Mouse (Mus musculus) hindbrain, postnatal 0 days (tissue): ENCODE results near the gene Ifnz. TPM values are rescaled to one million over a fixed set of nuclear protein-coding genes. Genes with fewer than 3 reads are reported as not detected.
"Not testable (repeated sequence)": the region's sequence is repeated elsewhere in the genome, so short reads cannot be mapped to it uniquely, and the experiment has no call there.

Source experiments
- ATAC-seq: fragments of 200-750 bp; cut with Nextera tagmentation; 2 replicates; pipeline ENCODE4 v1.8.0; 2017; ENCODE audit warnings: mild to moderate bottlenecking, moderate TSS enrichment, moderate library complexity
- DNase-seq: peaks from one replicate; pipeline ENCODE4 v3.0.0-alpha.2; 2015; ENCODE audit warnings: low spot score
- H3K27ac ChIP-seq: fragments of 300-500 bp; sonication (generic); 2 replicates; pipeline ENCODE4 v1.5.1; 2014; ENCODE audit warnings: mild to moderate bottlenecking
- H3K27me3 ChIP-seq: fragments of 300-500 bp; sonication (generic); 2 replicates; pipeline ENCODE4 v1.6.1; 2014; ENCODE audit warnings: low read length, mixed read lengths; ENCODE audit not compliant: insufficient read depth
- H3K36me3 ChIP-seq: fragments of 300-500 bp; sonication (generic); 2 replicates; pipeline ENCODE4 v1.6.1; 2014; ENCODE audit warnings: low read length, mixed read lengths; ENCODE audit not compliant: insufficient read depth
- H3K4me1 ChIP-seq: fragments of 300-500 bp; sonication (generic); 2 replicates; pipeline ENCODE4 v1.6.1; 2014; ENCODE audit warnings: antibody characterized with exemption, low read length, mixed read lengths; ENCODE audit not compliant: insufficient read depth
- H3K4me2 ChIP-seq: fragments of 300-500 bp; sonication (generic); 2 replicates; pipeline ENCODE4 v1.6.1; 2014; ENCODE audit warnings: low read depth, mild to moderate bottlenecking, low read length, moderate library complexity, mixed read lengths
- H3K4me3 ChIP-seq: fragments of 300-500 bp; sonication (generic); 2 replicates; pipeline ENCODE4 v1.5.1; 2014; ENCODE audit warnings: low read length
- H3K9ac ChIP-seq: fragments of 300-500 bp; sonication (generic); replicated peaks from 2 replicates; pipeline ENCODE4 v1.6.1; 2014; ENCODE audit warnings: mild to moderate bottlenecking, low read length, moderate library complexity, mixed read lengths
- H3K9me3 ChIP-seq: fragments of 300-500 bp; sonication (generic); 2 replicates; pipeline ENCODE4 v1.6.1; 2016; ENCODE audit warnings: low read length, mixed read lengths
- CTCF ChIP-seq: IDR thresholded peaks from 2 replicates; pipeline ENCODE4 v1.5.1; 2016; ENCODE audit warnings: antibody characterized with exemption, control low read depth, low read depth
- WGBS: fragments of 180-500 bp; shearing (Covaris S2); extraction: QIAGEN DNeasy Blood & Tissue Kit; methylation state at CpG from one replicate; pipeline ENCODE4 v1.1.7; 2014; 5-methylcytosine and 5-hydroxymethylcytosine counted together
- polyA plus RNA-seq: library from polyadenylated mRNA; unstranded; fragments of >200 nt; fragmentation: Nextera tagmentation; extraction: Ambion mirVana; gene quantifications from 2 replicates; pipeline ENCODE4 v1.2.1, GENCODE M21; 2015
- total RNA-seq: library from RNA; depleted of rRNA; stranded (reverse); fragments of >200 nt; gene quantifications from 2 replicates; pipeline ENCODE4 v1.2.3, GENCODE M21; 2014

The Ifnz gene
- total and polyA plus RNA-seq, 2 experiments from 2014 or later, result not detected

- Histone ChIP-seq H3K4me2 (peak overlapping the region; percentile 63), H3K4me3 (peak overlapping the region; percentile 41), H3K27ac (peak overlapping the region; percentile 78; the same call in 1 of the 2 replicates)
- H3K9ac ChIP-seq, H3K9me3 ChIP-seq, H3K27me3 ChIP-seq, H3K36me3 ChIP-seq, H3K4me1 ChIP-seq: not testable (repeated sequence)
- WGBS, result 0% methylated on average over 19 of the region's 21 CpGs
- peak; percentile 81 for TF ChIP-seq CTCF
- DNase-seq (peak; percentile 92), ATAC-seq (peak; percentile 100)
These were observed 24.3 kb upstream of the Ifnz start for GRCm38 (mm10) chr4:88757628-88758031.

- WGBS, result 89% methylated on average over 9 of the region's 9 CpGs
- ATAC-seq, DNase-seq: not testable (repeated sequence)
These were observed 23.2 kb upstream of the Ifnz start for GRCm38 (mm10) chr4:88758751-88759150.

GRCm38 (mm10) chr4:88759610-88760268 is 22.2 kb upstream of the Ifnz start, which contains the start of gene Gm13283:
TSS of gene Gm13283 (plus strand) at chr4:88760119.
- H3K27ac ChIP-seq, H3K4me1 ChIP-seq, H3K27me3 ChIP-seq, H3K36me3 ChIP-seq, H3K9me3 ChIP-seq, ATAC-seq, DNase-seq, H3K9ac ChIP-seq: not testable (repeated sequence)
- 23% methylated on average over 6 of the region's 14 CpGs for WGBS
- Histone ChIP-seq H3K4me2 (peak within 1 kb of the TSS; percentile 50), H3K4me3 (peak within 1 kb of the TSS; percentile 25)

More at GRCm38 (mm10) chr4:88758751-88759150, 23.2 kb upstream of the Ifnz start:
- H3K27me3 ChIP-seq, H3K36me3 ChIP-seq, H3K27ac ChIP-seq, H3K4me2 ChIP-seq, H3K4me1 ChIP-seq, H3K9ac ChIP-seq, H3K9me3 ChIP-seq, H3K4me3 ChIP-seq: not testable (repeated sequence)

GRCm38 (mm10) chr4:88760431-88760830 is 21.5 kb upstream of the Ifnz start:
- ATAC-seq, H3K9me3 ChIP-seq, H3K36me3 ChIP-seq, H3K27ac ChIP-seq, H3K9ac ChIP-seq, H3K27me3 ChIP-seq, H3K4me1 ChIP-seq: not testable (repeated sequence)
- TF ChIP-seq CTCF, result peak; percentile 66
- DNase-seq, result peak; percentile 75
- peak overlapping the region; percentile 50 for H3K4me2 ChIP-seq
- WGBS, result 0% methylated on average over 21 of the region's 28 CpGs
- peak overlapping the region; percentile 25 for H3K4me3 ChIP-seq

DNA sequence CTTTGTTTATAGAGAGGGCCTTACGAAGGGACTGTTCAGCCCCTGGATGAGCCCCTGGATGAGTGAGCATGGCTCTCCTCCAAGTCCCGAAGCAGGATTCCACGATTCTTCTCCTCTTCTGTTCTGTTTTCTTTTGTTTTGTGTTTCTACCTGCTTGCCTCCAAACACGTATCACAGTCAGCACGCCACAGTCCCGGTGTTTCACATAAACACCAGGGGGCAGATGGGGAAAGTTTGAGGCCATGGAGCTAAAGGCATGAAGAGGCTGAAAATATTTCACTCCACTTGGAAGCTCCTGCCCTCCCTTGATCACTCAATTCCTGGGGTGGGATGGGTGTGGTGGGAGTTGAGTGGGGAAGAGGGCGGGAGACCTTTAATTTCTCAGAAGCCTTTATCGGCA is 20.2 kb upstream of the Ifnz start:
- not testable (repeated sequence) for DNase-seq, H3K9ac ChIP-seq, H3K4me2 ChIP-seq, H3K4me3 ChIP-seq, ATAC-seq, H3K9me3 ChIP-seq, H3K27me3 ChIP-seq, H3K27ac ChIP-seq, H3K36me3 ChIP-seq, H3K4me1 ChIP-seq
- WGBS, result 69% methylated on average over 6 of the region's 8 CpGs

DNA sequence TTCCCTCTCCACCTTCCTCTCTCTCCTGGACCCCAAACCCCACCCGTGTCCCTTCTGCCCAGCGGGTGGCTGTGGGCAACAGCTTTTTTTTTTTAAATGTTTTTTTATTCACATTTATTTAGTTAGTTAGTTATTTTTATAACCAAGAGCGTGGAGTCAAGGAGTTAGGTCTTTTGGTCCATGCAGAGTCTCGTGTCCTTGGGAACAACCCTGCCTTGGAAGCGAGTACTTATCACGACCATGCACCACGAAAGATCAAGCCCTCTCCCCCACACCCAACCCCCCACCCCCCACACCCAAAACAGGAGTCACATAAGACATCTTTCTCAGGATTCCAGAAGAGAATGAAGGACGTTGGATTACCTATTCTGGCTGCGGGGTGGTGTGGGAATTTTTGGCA is 19.6 kb upstream of the Ifnz start:
- 58% methylated on average over 9 of the region's 9 CpGs for WGBS
- not testable (repeated sequence) for H3K9ac ChIP-seq

DNA sequence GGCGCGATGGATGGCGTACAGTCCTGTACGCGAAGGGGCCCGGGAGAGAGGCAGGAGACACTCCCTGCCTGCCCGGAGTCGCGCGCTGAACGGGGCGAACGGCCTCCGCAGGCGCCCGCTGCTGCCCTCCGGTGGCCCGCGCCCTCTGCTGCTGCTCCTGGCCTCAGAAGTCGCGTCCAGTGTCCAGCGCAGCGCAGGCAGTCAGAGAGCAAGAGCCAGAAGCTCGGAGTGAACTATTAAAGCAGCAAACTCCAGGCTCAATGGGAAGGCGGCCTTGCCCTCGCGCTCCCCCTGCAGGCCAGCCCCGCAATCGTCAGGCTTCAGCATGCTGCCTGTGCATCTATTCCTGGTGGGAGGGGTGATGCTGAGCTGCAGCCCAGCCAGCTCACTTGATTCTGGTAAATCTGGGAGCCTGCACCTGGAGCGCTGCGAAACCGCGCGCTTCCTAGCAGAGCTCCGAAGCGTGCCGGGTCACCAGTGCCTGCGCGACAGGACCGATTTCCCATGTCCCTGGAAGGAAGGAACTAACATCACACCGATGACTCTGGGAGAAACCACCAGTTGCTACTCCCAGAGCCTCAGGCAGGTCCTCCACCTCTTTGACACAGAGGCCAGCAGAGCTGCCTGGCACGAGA is 18.4 kb upstream of the Ifnz start:
- not testable (repeated sequence) for H3K27ac ChIP-seq, H3K9ac ChIP-seq, H3K36me3 ChIP-seq, ATAC-seq, H3K4me1 ChIP-seq, H3K27me3 ChIP-seq, H3K9me3 ChIP-seq
- Histone ChIP-seq H3K4me3 (peak overlapping the region; percentile 25), H3K4me2 (peak overlapping the region; percentile 48; the same call in 1 of the 2 replicates)
- TF ChIP-seq CTCF, result peak; percentile 68
- 4% methylated on average over 21 of the region's 42 CpGs for WGBS
- DNase-seq, result peak; percentile 70

More for the DNA sequence above, 19.6 kb upstream of the Ifnz start:
- ATAC-seq, H3K27me3 ChIP-seq, H3K9me3 ChIP-seq, H3K36me3 ChIP-seq, H3K4me2 ChIP-seq, DNase-seq, H3K4me1 ChIP-seq, H3K4me3 ChIP-seq, H3K27ac ChIP-seq: not testable (repeated sequence)

GRCm38 (mm10) chr4:88773534-88773933 is 8.4 kb upstream of the Ifnz start, which contains the start of gene Gm13290:
TSS of gene Gm13290 (plus strand) at chr4:88773834.
- not testable (repeated sequence) for H3K36me3 ChIP-seq, ATAC-seq, DNase-seq, H3K4me3 ChIP-seq, H3K27me3 ChIP-seq, H3K9ac ChIP-seq, H3K4me2 ChIP-seq, H3K9me3 ChIP-seq, H3K4me1 ChIP-seq, H3K27ac ChIP-seq
- WGBS, result no CpG with 5 or more reads among the region's 32 CpGs

- not testable (repeated sequence) for ATAC-seq, H3K27me3 ChIP-seq, H3K4me2 ChIP-seq, DNase-seq, H3K9me3 ChIP-seq, H3K36me3 ChIP-seq, H3K9ac ChIP-seq, H3K4me1 ChIP-seq, H3K27ac ChIP-seq, H3K4me3 ChIP-seq
- WGBS, result no CpG with 5 or more reads among the region's 29 CpGs
These were observed 5.3 kb upstream of the Ifnz start, which contains the start of gene Gm13289 for GRCm38 (mm10) chr4:88776622-88777021. TSS of gene Gm13289 (plus strand) at chr4:88776922.

GRCm38 (mm10) chr4:88779550-88779949 is 2.4 kb upstream of the Ifnz start, which contains the start of gene Gm13272:
TSS of gene Gm13272 (plus strand) at chr4:88779850.
- not testable (repeated sequence) for H3K4me2 ChIP-seq, ATAC-seq, H3K4me3 ChIP-seq, H3K27me3 ChIP-seq, H3K9ac ChIP-seq, H3K27ac ChIP-seq, H3K4me1 ChIP-seq, H3K9me3 ChIP-seq, DNase-seq, H3K36me3 ChIP-seq
- WGBS, result no CpG with 5 or more reads among the region's 29 CpGs
